Mouse (Mus musculus) ES-E14 (cell line): ENCODE results near the gene Slc9b1.

Experiments used
- HCFC1 ChIP-seq: IDR thresholded peaks from 2 replicates; pipeline ENCODE4 v1.6.1; 2012; ENCODE audit warnings: low read length, inconsistent platforms, borderline replicate concordance; ENCODE audit not compliant: insufficient read depth
- ZC3H11A ChIP-seq: IDR thresholded peaks from 2 replicates; pipeline ENCODE4 v1.6.1; 2012; ENCODE audit warnings: low read depth, mild to moderate bottlenecking, inconsistent platforms, low read length, borderline replicate concordance
- ZNF384 ChIP-seq: IDR thresholded peaks from 2 replicates; pipeline ENCODE4 v1.6.1; 2012; ENCODE audit warnings: low read depth, low read length, inconsistent platforms

DNA sequence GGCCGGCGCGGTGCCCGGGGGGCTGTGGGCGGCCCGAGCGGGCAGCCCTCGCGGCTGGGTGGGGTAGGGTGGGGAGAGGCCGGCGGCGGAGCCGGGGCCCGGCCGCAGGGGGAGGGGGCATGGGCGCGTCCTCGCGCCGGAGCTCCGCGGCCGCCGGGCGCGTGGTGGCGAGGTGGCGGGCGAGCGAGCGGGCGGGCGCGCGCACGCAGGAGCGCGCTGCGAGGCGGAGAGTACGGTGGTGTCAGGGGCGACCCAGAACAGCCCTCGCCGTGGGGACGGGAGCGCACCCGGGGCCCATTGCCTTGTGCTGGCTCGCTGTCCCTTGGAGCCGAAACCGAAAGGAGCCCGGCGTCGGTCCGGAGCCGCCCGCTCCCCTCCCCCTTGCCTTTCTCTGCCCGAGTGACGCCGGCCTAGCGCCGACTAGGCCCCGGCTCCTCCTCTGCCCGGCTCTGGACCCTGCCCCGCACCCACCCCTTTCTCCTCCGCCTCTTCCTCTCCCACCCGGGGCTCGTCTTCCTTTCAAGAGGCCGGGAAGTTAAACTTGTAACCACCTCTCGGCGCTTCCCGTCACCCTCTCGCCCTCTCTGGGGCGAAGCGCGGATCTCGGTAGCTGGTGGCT, 91.2 kb downstream of the Slc9b1 start:
- TF ChIP-seq HCFC1 (no peak; the same call in 1 of the 2 replicates), ZNF384 (no peak), ZC3H11A (no peak)
